ENCODE assay signal across 12 mouse cellular contexts in the genomic region with DNA sequence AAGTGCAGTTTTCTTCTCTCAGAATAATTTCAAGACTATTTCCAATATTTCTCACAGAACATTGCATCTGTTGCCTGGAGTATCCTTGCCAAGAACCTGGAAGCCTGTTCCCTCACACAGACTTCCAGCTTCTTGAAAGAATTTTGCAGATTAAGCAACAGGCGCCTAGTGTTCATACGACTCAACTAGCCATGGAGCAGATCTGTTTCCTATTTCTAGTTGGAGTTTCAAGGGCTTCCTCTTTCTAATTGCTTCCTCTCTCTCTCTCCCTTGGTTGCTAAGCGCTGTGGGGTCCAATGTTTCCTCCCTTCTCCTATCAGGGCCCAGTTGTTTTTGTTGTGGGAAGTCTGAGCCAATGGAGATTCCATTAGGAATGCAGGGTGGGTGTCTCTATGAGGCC. TPM values are rescaled to one million over a fixed set of nuclear protein-coding genes. Genes with fewer than 3 reads are reported as not detected.
DNase-seq lines count a peak whose midpoint lies in the region; ATAC-seq and TF ChIP-seq lines count a peak whose summit lies in the region.
"Had no signal": no experiment of that assay in that cellular context is flagged by ENCODE, and none has a peak within 500 bp of the region (broad histone marks: within the 10 kb centered on the region; RNA-seq: fewer than 3 reads in every experiment).

No protein-coding gene starts in this region.

- no peaks in the 10 kb centered on the region for H3K36me3 ChIP-seq in limb, embryonic 14.5 days (ENCODE audit: control insufficient read depth, insufficient read depth, low read length)
- H3K36me3 ChIP-seq in forebrain, embryonic 10.5 days (replicated peaks): no peaks in the 10 kb centered on the region
- H3K36me3 ChIP-seq: neural tube, embryonic 15.5 days had no signal

- TF ChIP-seq POLR2A in limb, embryonic 14.5 days (IDR thresholded peaks at IDR 0.05; ENCODE audit: borderline replicate concordance, extremely low read depth, insufficient read depth, insufficient read length): no peak

- peak; percentile 25 to 68 for DNase-seq in frontal cortex, postnatal 36 days (ENCODE audit: low spot score in 2 of 2)
- DNase-seq in frontal cortex, postnatal 25 days (ENCODE audit: low spot score in 2 of 2): no peak
- peak; percentile 29 for DNase-seq in left cerebral cortex, adult 11 months (ENCODE audit: low spot score)
- DNase-seq in left cerebral cortex, postnatal 10 days (ENCODE audit: extremely low spot score in 1 of 2, low spot score in 2 of 2): no peak
- DNase-seq in brain, adult 2 months (ENCODE audit: low read depth, low spot score): peak; percentile 80
- peak; percentile 49 for DNase-seq in limb, embryonic 14.5 days (ENCODE audit: low spot score)
- no peak for DNase-seq in forebrain, embryonic 10.5 days (ENCODE audit: extremely low spot score, low spot score)
- DNase-seq in spleen, postnatal 10 days (ENCODE audit: low spot score in 2 of 2): no peak
- DNase-seq: cerebellum, adult 8-10 months; gastrocnemius, postnatal 14 days had no signal

- peaks cover 9% of the 10 kb centered on the region; the same call in 1 of the 2 replicates for H3K4me1 ChIP-seq in limb, embryonic 14.5 days (ENCODE audit: control insufficient read depth, insufficient read depth, low read length)
- no peaks in the 10 kb centered on the region for H3K4me1 ChIP-seq in forebrain, embryonic 10.5 days
- H3K4me1 ChIP-seq: neural tube, embryonic 15.5 days had no signal

- no peak overlapping the region for H3K4me3 ChIP-seq in limb, embryonic 14.5 days (replicated peaks; ENCODE audit: low read length)
- no peak overlapping the region for H3K4me3 ChIP-seq in forebrain, embryonic 10.5 days
- H3K4me3 ChIP-seq: neural tube, embryonic 15.5 days had no signal

- H3K9ac ChIP-seq in limb, embryonic 14.5 days (ENCODE audit: low read depth, low read length, severe bottlenecking): no peak overlapping the region
- H3K9ac ChIP-seq: neural tube, embryonic 15.5 days had no signal

- intact Hi-C loops in left cerebral cortex, postnatal 10 days (cut with DNase I): no loop called here

- H3K9me3 ChIP-seq in limb, embryonic 14.5 days (ENCODE audit: control insufficient read depth, low read length): no peaks in the 10 kb centered on the region
- no peaks in the 10 kb centered on the region for H3K9me3 ChIP-seq in forebrain, embryonic 10.5 days
- H3K9me3 ChIP-seq: neural tube, embryonic 15.5 days had no signal

- ATAC-seq in limb, embryonic 14.5 days (ENCODE audit: low FRiP score, low read depth): peak; percentile 63; the same call in 1 of the 2 replicates
- ATAC-seq: intestine, embryonic 16.5 days had no signal

- H3K27ac ChIP-seq in limb, embryonic 14.5 days (replicated peaks; ENCODE audit: low read depth, low read length): no peak overlapping the region
- no peak overlapping the region for H3K27ac ChIP-seq in forebrain, embryonic 10.5 days
- H3K27ac ChIP-seq: neural tube, embryonic 15.5 days had no signal

- H3K4me2 ChIP-seq in limb, embryonic 14.5 days (replicated peaks; ENCODE audit: low read depth, low read length, severe bottlenecking): no peak overlapping the region
- H3K4me2 ChIP-seq: neural tube, embryonic 15.5 days had no signal

- WGBS in limb, embryonic 14.5 days: 32% methylated on average over 3 of the region's 3 CpGs
- WGBS in forebrain, embryonic 10.5 days: 59% methylated on average over 3 of the region's 3 CpGs

- H3K27me3 ChIP-seq in limb, embryonic 14.5 days (ENCODE audit: control insufficient read depth, insufficient read depth, low read length): no peaks in the 10 kb centered on the region
- H3K27me3 ChIP-seq in forebrain, embryonic 10.5 days (ENCODE audit: poor library complexity, severe bottlenecking): 0 out of 2 replicates have a peak, but pooled peaks cover 2% of the 10 kb centered on the region
- H3K27me3 ChIP-seq: neural tube, embryonic 15.5 days had no signal

RNA-seq across cellular contexts. Expression of gene Itga8, which starts 7.7 kb away (rescaled TPM):
- 1 to 10 TPM; 5.1 to 5.4 TPM for total RNA-seq in left cerebral cortex, postnatal 10 days (2021)
- polyA plus RNA-seq in limb, embryonic 14.5 days (2012; rRNA removed): 10.7 and 11.3 TPM in 2 replicates
- 14.6 and 18.4 TPM in 2 replicates for polyA plus RNA-seq in limb, embryonic 14.5 days (2014; fragmentation: Nextera tagmentation; extraction: Ambion mirVana)
- polyA plus RNA-seq in forebrain, embryonic 10.5 days (2016; fragmentation: Nextera tagmentation; extraction: Ambion mirVana): 8.2 and 8.6 TPM in 2 replicates

Comparison
In these comparisons a context has a peak if more than half of its experiments do, and no peak if none do; other contexts are left out.
1. DNase-seq: peak in frontal cortex, postnatal 36 days (2 of 2), left cerebral cortex, adult 11 months (single experiment), brain, adult 2 months (single experiment) and limb, embryonic 14.5 days (single experiment); none in frontal cortex, postnatal 25 days (0 of 2), left cerebral cortex, postnatal 10 days (0 of 2), forebrain, embryonic 10.5 days (single experiment) and spleen, postnatal 10 days (0 of 2).